Mouse (Mus musculus): Measurements from ENCODE around the gene Ppp1r26. TPM values are rescaled to one million over a fixed set of nuclear protein-coding genes. Genes with fewer than 3 reads are reported as not detected.
"Not testable (repeated sequence)": the region's sequence is repeated elsewhere in the genome, so short reads cannot be mapped to it uniquely, and the experiment has no call there.

Ppp1r26 gene
- polyA plus RNA-seq, 1 experiment from 2014 or later = 5.0 TPM

- Histone ChIP-seq H3K27me3 (ENCODE audit: control insufficient read depth, insufficient read depth, low read length) (no peaks in the 10 kb centered on the region), H3K9ac (ENCODE audit: low read length) (no peak overlapping the region), H3K4me2 (ENCODE audit: low read depth) (no peak overlapping the region), H3K27ac (ENCODE audit: low read depth, low read length) (no peak overlapping the region), H3K4me1 (ENCODE audit: control insufficient read depth, insufficient read depth, low read length) (peaks cover 7% of the 10 kb centered on the region; the same call in 1 of the 2 replicates), H3K36me3 (ENCODE audit: control insufficient read depth, insufficient read depth, low read length) (peaks cover 17% of the 10 kb centered on the region), H3K9me3 (ENCODE audit: control insufficient read depth, low read length) (no peaks in the 10 kb centered on the region), H3K4me3 (ENCODE audit: low read depth, low read length) (no peak overlapping the region)
- WGBS = 98% methylated on average over 2 of the region's 2 CpGs
- no peak for ATAC-seq (ENCODE audit: insufficient read depth, low FRiP score, low TSS enrichment)
- no peak for DNase-seq (ENCODE audit: low spot score)
Observed at GRCm38 (mm10) chr2:28470591-28470990, 24.0 kb downstream of the Ppp1r26 start.

- ATAC-seq (ENCODE audit: insufficient read depth, low FRiP score, low TSS enrichment); H3K4me1 ChIP-seq (ENCODE audit: control insufficient read depth, insufficient read depth, low read length); H3K4me2 ChIP-seq (ENCODE audit: low read depth); H3K4me3 ChIP-seq (ENCODE audit: low read depth, low read length); DNase-seq (ENCODE audit: low spot score); H3K27me3 ChIP-seq (ENCODE audit: control insufficient read depth, insufficient read depth, low read length); H3K9ac ChIP-seq (ENCODE audit: low read length); H3K9me3 ChIP-seq (ENCODE audit: control insufficient read depth, low read length); H3K27ac ChIP-seq (ENCODE audit: low read depth, low read length): not testable (repeated sequence)
- 90% methylated on average over 8 of the region's 8 CpGs for WGBS
- peaks cover 17% of the 10 kb centered on the region for H3K36me3 ChIP-seq (ENCODE audit: control insufficient read depth, insufficient read depth, low read length)
Observed at GRCm38 (mm10) chr2:28472011-28472410, 25.4 kb downstream of the Ppp1r26 start.

- H3K9me3 ChIP-seq (ENCODE audit: control insufficient read depth, low read length); H3K4me1 ChIP-seq (ENCODE audit: control insufficient read depth, insufficient read depth, low read length); H3K4me2 ChIP-seq (ENCODE audit: low read depth); H3K27me3 ChIP-seq (ENCODE audit: control insufficient read depth, insufficient read depth, low read length); H3K27ac ChIP-seq (ENCODE audit: low read depth, low read length); ATAC-seq (ENCODE audit: insufficient read depth, low FRiP score, low TSS enrichment); DNase-seq (ENCODE audit: low spot score); H3K9ac ChIP-seq (ENCODE audit: low read length); H3K36me3 ChIP-seq (ENCODE audit: control insufficient read depth, insufficient read depth, low read length); H3K4me3 ChIP-seq (ENCODE audit: low read depth, low read length): not testable (repeated sequence)
- WGBS = 95% methylated on average over 5 of the region's 5 CpGs
Observed at GRCm38 (mm10) chr2:28477993-28478392, 31.4 kb downstream of the Ppp1r26 start.

- DNase-seq (ENCODE audit: low spot score) (no peak), ATAC-seq (ENCODE audit: insufficient read depth, low FRiP score, low TSS enrichment) (no peak)
- Histone ChIP-seq H3K4me2 (ENCODE audit: low read depth) (no peak overlapping the region), H3K4me1 (ENCODE audit: control insufficient read depth, insufficient read depth, low read length) (no peaks in the 10 kb centered on the region), H3K9ac (ENCODE audit: low read length) (no peak overlapping the region), H3K9me3 (ENCODE audit: control insufficient read depth, low read length) (no peaks in the 10 kb centered on the region), H3K4me3 (ENCODE audit: low read depth, low read length) (no peak overlapping the region), H3K27me3 (ENCODE audit: control insufficient read depth, insufficient read depth, low read length) (no peaks in the 10 kb centered on the region), H3K36me3 (ENCODE audit: control insufficient read depth, insufficient read depth, low read length) (no peaks in the 10 kb centered on the region), H3K27ac (ENCODE audit: low read depth, low read length) (no peak overlapping the region)
- 89% methylated on average over 20 of the region's 20 CpGs for WGBS
Observed at GRCm38 (mm10) chr2:28479208-28480204, 32.9 kb downstream of the Ppp1r26 start.

GRCm38 (mm10) chr2:28483861-28484260 is 37.3 kb downstream of the Ppp1r26 start:
- ATAC-seq (ENCODE audit: insufficient read depth, low FRiP score, low TSS enrichment) = no peak
- H3K4me2 ChIP-seq (ENCODE audit: low read depth) = no peak overlapping the region
- no peak for DNase-seq (ENCODE audit: low spot score)
- no peaks in the 10 kb centered on the region for H3K36me3 ChIP-seq (ENCODE audit: control insufficient read depth, insufficient read depth, low read length)
- H3K27me3 ChIP-seq (ENCODE audit: control insufficient read depth, insufficient read depth, low read length) = no peaks in the 10 kb centered on the region
- H3K27ac ChIP-seq (ENCODE audit: low read depth, low read length) = no peak overlapping the region
- no peak overlapping the region for H3K9ac ChIP-seq (ENCODE audit: low read length)
- 83% methylated on average over 2 of the region's 2 CpGs for WGBS
- no peaks in the 10 kb centered on the region for H3K4me1 ChIP-seq (ENCODE audit: control insufficient read depth, insufficient read depth, low read length)
- no peaks in the 10 kb centered on the region for H3K9me3 ChIP-seq (ENCODE audit: control insufficient read depth, low read length)
- H3K4me3 ChIP-seq (ENCODE audit: low read depth, low read length) = no peak overlapping the region

- 87% methylated on average over 2 of the region's 2 CpGs for WGBS
- H3K4me1 ChIP-seq (ENCODE audit: control insufficient read depth, insufficient read depth, low read length) = no peaks in the 10 kb centered on the region
- H3K9me3 ChIP-seq (ENCODE audit: control insufficient read depth, low read length) = no peaks in the 10 kb centered on the region
Observed at GRCm38 (mm10) chr2:28494521-28494920, 47.9 kb downstream of the Ppp1r26 start.

GRCm38 (mm10) chr2:28495207-28495756 is 48.7 kb downstream of the Ppp1r26 start:
- H3K9ac ChIP-seq (ENCODE audit: low read length) = no peak overlapping the region
- no peaks in the 10 kb centered on the region for H3K27me3 ChIP-seq (ENCODE audit: control insufficient read depth, insufficient read depth, low read length)
- H3K36me3 ChIP-seq (ENCODE audit: control insufficient read depth, insufficient read depth, low read length) = no peaks in the 10 kb centered on the region
- no peak overlapping the region for H3K4me2 ChIP-seq (ENCODE audit: low read depth)
- DNase-seq (ENCODE audit: low spot score) (no peak), ATAC-seq (ENCODE audit: insufficient read depth, low FRiP score, low TSS enrichment) (no peak)
- no peaks in the 10 kb centered on the region for H3K4me1 ChIP-seq (ENCODE audit: control insufficient read depth, insufficient read depth, low read length)
- H3K27ac ChIP-seq (ENCODE audit: low read depth, low read length) = no peak overlapping the region
- WGBS = 84% methylated on average over 14 of the region's 14 CpGs
- no peak overlapping the region for H3K4me3 ChIP-seq (ENCODE audit: low read depth, low read length)
- H3K9me3 ChIP-seq (ENCODE audit: control insufficient read depth, low read length) = no peaks in the 10 kb centered on the region

More at GRCm38 (mm10) chr2:28494521-28494920, 47.9 kb downstream of the Ppp1r26 start:
- Histone ChIP-seq H3K27ac (ENCODE audit: low read depth, low read length) (no peak overlapping the region), H3K9ac (ENCODE audit: low read length) (no peak overlapping the region), H3K27me3 (ENCODE audit: control insufficient read depth, insufficient read depth, low read length) (no peaks in the 10 kb centered on the region), H3K4me2 (ENCODE audit: low read depth) (no peak overlapping the region), H3K36me3 (ENCODE audit: control insufficient read depth, insufficient read depth, low read length) (no peaks in the 10 kb centered on the region), H3K4me3 (ENCODE audit: low read depth, low read length) (no peak overlapping the region)
- ATAC-seq (ENCODE audit: insufficient read depth, low FRiP score, low TSS enrichment) (no peak), DNase-seq (ENCODE audit: low spot score) (no peak)

- no peaks in the 10 kb centered on the region for H3K36me3 ChIP-seq (ENCODE audit: control insufficient read depth, insufficient read depth, low read length)
- ATAC-seq (ENCODE audit: insufficient read depth, low FRiP score, low TSS enrichment) (no peak), DNase-seq (ENCODE audit: low spot score) (no peak)
- 83% methylated on average over 16 of the region's 16 CpGs for WGBS
- no peak overlapping the region for H3K27ac ChIP-seq (ENCODE audit: low read depth, low read length)
- no peak overlapping the region for H3K4me2 ChIP-seq (ENCODE audit: low read depth)
- H3K27me3 ChIP-seq (ENCODE audit: control insufficient read depth, insufficient read depth, low read length) = no peaks in the 10 kb centered on the region
- no peak overlapping the region for H3K9ac ChIP-seq (ENCODE audit: low read length)
- no peaks in the 10 kb centered on the region for H3K4me1 ChIP-seq (ENCODE audit: control insufficient read depth, insufficient read depth, low read length)
- no peaks in the 10 kb centered on the region for H3K9me3 ChIP-seq (ENCODE audit: control insufficient read depth, low read length)
- no peak overlapping the region for H3K4me3 ChIP-seq (ENCODE audit: low read depth, low read length)
Observed at GRCm38 (mm10) chr2:28495801-28496595, 49.4 kb downstream of the Ppp1r26 start.
